Mouse (Mus musculus) ES-Bruce4 (cell line): Measurements from ENCODE around the gene Ppp1r27.

Source experiments
- CTCF ChIP-seq: IDR thresholded peaks from one replicate; pipeline ENCODE4 v1.8.1; 2011; ENCODE audit warnings: low read depth, low read length
- EP300 ChIP-seq: IDR thresholded peaks from 2 replicates; pipeline ENCODE4 v1.6.1; 2011; ENCODE audit warnings: low read depth, low read length; ENCODE audit not compliant: insufficient read depth
- POLR2A ChIP-seq: IDR thresholded peaks from one replicate; pipeline ENCODE4 v1.8.1; 2011; ENCODE audit warnings: low read length; ENCODE audit not compliant: insufficient read depth

DNA sequence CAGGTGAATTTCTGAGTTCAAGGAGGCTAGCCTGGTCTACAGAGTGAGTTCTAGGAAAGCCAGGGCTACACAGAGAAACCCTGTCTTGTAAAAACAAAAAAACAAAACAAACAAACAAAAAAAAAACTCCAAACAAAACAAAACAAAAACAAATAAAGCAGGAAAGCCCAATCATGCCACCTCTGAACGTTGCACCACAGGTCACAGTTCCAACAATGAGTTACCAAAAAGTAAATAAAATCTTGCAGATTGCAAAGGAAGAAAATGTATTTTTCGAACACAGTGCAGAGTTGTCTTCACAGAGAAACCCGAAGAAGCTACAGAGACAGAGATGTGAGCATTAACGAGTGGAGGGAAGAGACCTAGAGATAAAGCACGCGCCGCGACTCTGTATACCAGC lies 28.4 kb downstream of the Ppp1r27 start:
- TF ChIP-seq EP300: no peak
- no peak for TF ChIP-seq CTCF
- no peak for TF ChIP-seq POLR2A
